Mouse (Mus musculus): Measurements from ENCODE around the gene Suco. TPM values are rescaled to one million over a fixed set of nuclear protein-coding genes. Genes with fewer than 3 reads are reported as not detected.
A peak's percentile ranks its signal among the peaks of the same experiment; 100 is the strongest.

Suco gene
- total and polyA plus RNA-seq, 3 experiments, result 2.0 to 90.6 (median 58.9) TPM

- ATAC-seq (ENCODE audit: extremely low read depth, insufficient number of reproducible peaks, low FRiP score, poor library complexity, severe bottlenecking), result peak; percentile 42; the same call in 1 of the 2 replicates
- DNase-seq (ENCODE audit: low spot score), result no peak
- no peaks in the 10 kb centered on the region for H3K36me3 ChIP-seq (replicated peaks)
- no peaks in the 10 kb centered on the region for H3K27me3 ChIP-seq (ENCODE audit: insufficient read depth, low read length)
- TF ChIP-seq GATA1 (IDR thresholded peaks at IDR 0.05; ENCODE audit: borderline replicate concordance, low read length) (no peak), POLR2AphosphoS5 (IDR thresholded peaks at IDR 0.05; ENCODE audit: insufficient replicate concordance, low read depth, low read length) (no peak), GATA2 (IDR thresholded peaks at IDR 0.05; ENCODE audit: borderline replicate concordance, low read depth, low read length) (no peak), CTCF (IDR thresholded peaks at IDR 0.05; ENCODE audit: low read depth, low read length) (no peak), TAL1 (conservative IDR thresholded peaks at IDR 0.05; ENCODE audit: low read depth, low read length) (no peak)
- H3K9me3 ChIP-seq (replicated peaks), result no peaks in the 10 kb centered on the region
- no peak overlapping the region for H3K4me3 ChIP-seq (ENCODE audit: low read depth, low read length)
- H3K4me1 ChIP-seq (ENCODE audit: insufficient read depth, low read depth, low read length), result peaks cover 47% of the 10 kb centered on the region
These were observed 19.6 kb upstream of the Suco start for GRCm38 (mm10) chr1:161896130-161896529.

GRCm38 (mm10) chr1:161895014-161895413 lies 18.5 kb upstream of the Suco start:
- Histone ChIP-seq H3K4me1 (ENCODE audit: insufficient read depth, low read depth, low read length) (peaks cover 47% of the 10 kb centered on the region), H3K27me3 (ENCODE audit: insufficient read depth, low read length) (no peaks in the 10 kb centered on the region), H3K9me3 (replicated peaks) (no peaks in the 10 kb centered on the region), H3K4me3 (ENCODE audit: low read depth, low read length) (no peak overlapping the region), H3K36me3 (replicated peaks) (no peaks in the 10 kb centered on the region)
- ATAC-seq (ENCODE audit: extremely low read depth, insufficient number of reproducible peaks, low FRiP score, poor library complexity, severe bottlenecking) (no peak), DNase-seq (ENCODE audit: low spot score) (no peak)
- no peak for TF ChIP-seq TAL1 (conservative IDR thresholded peaks at IDR 0.05; ENCODE audit: low read depth, low read length)
- no peak for TF ChIP-seq POLR2AphosphoS5 (IDR thresholded peaks at IDR 0.05; ENCODE audit: insufficient replicate concordance, low read depth, low read length)
- no peak for TF ChIP-seq CTCF (IDR thresholded peaks at IDR 0.05; ENCODE audit: low read depth, low read length)
- TF ChIP-seq GATA1 (IDR thresholded peaks at IDR 0.05; ENCODE audit: borderline replicate concordance, low read length), result no peak
- TF ChIP-seq GATA2 (IDR thresholded peaks at IDR 0.05; ENCODE audit: borderline replicate concordance, low read depth, low read length), result no peak

GRCm38 (mm10) chr1:161894553-161894952 lies 18.1 kb upstream of the Suco start:
- no peaks in the 10 kb centered on the region for H3K9me3 ChIP-seq (replicated peaks)
- no peaks in the 10 kb centered on the region for H3K36me3 ChIP-seq (replicated peaks)
- H3K4me1 ChIP-seq (ENCODE audit: insufficient read depth, low read depth, low read length), result peaks cover 46% of the 10 kb centered on the region
- H3K4me3 ChIP-seq (ENCODE audit: low read depth, low read length), result no peak overlapping the region; the same call in 1 of the 2 replicates
- no peaks in the 10 kb centered on the region for H3K27me3 ChIP-seq (ENCODE audit: insufficient read depth, low read length)
- peak; percentile 94 for TF ChIP-seq TAL1 (conservative IDR thresholded peaks at IDR 0.05; ENCODE audit: low read depth, low read length)
- TF ChIP-seq GATA2 (IDR thresholded peaks at IDR 0.05; ENCODE audit: borderline replicate concordance, low read depth, low read length), result no peak
- DNase-seq (ENCODE audit: low spot score), result peak; percentile 66
- peak; percentile 93 for ATAC-seq (ENCODE audit: extremely low read depth, insufficient number of reproducible peaks, low FRiP score, poor library complexity, severe bottlenecking)

- peaks cover 47% of the 10 kb centered on the region for H3K4me1 ChIP-seq (ENCODE audit: insufficient read depth, low read depth, low read length)
- peak overlapping the region; percentile 38; the same call in 1 of the 2 replicates for H3K4me3 ChIP-seq (ENCODE audit: low read depth, low read length)
These were observed 17.6 kb upstream of the Suco start for GRCm38 (mm10) chr1:161894126-161894525.

GRCm38 (mm10) chr1:161888823-161889222 lies 12.3 kb upstream of the Suco start:
- no peaks in the 10 kb centered on the region for H3K27me3 ChIP-seq (ENCODE audit: insufficient read depth, low read length)
- H3K9me3 ChIP-seq (replicated peaks), result no peaks in the 10 kb centered on the region
- ATAC-seq (ENCODE audit: extremely low read depth, insufficient number of reproducible peaks, low FRiP score, poor library complexity, severe bottlenecking) (no peak), DNase-seq (ENCODE audit: low spot score) (no peak)
- TF ChIP-seq TAL1 (conservative IDR thresholded peaks at IDR 0.05; ENCODE audit: low read depth, low read length) (no peak), POLR2AphosphoS5 (IDR thresholded peaks at IDR 0.05; ENCODE audit: insufficient replicate concordance, low read depth, low read length) (no peak), GATA2 (IDR thresholded peaks at IDR 0.05; ENCODE audit: borderline replicate concordance, low read depth, low read length) (no peak), CTCF (IDR thresholded peaks at IDR 0.05; ENCODE audit: low read depth, low read length) (no peak), GATA1 (IDR thresholded peaks at IDR 0.05; ENCODE audit: borderline replicate concordance, low read length) (no peak)
- no peaks in the 10 kb centered on the region for H3K36me3 ChIP-seq (replicated peaks)
- H3K4me1 ChIP-seq (ENCODE audit: insufficient read depth, low read depth, low read length), result peaks cover 58% of the 10 kb centered on the region
- no peak overlapping the region for H3K4me3 ChIP-seq (ENCODE audit: low read depth, low read length)

More at GRCm38 (mm10) chr1:161894126-161894525, 17.6 kb upstream of the Suco start:
- no peak for TF ChIP-seq POLR2AphosphoS5 (IDR thresholded peaks at IDR 0.05; ENCODE audit: insufficient replicate concordance, low read depth, low read length)
- no peak for TF ChIP-seq GATA2 (IDR thresholded peaks at IDR 0.05; ENCODE audit: borderline replicate concordance, low read depth, low read length)
- TF ChIP-seq TAL1 (conservative IDR thresholded peaks at IDR 0.05; ENCODE audit: low read depth, low read length), result no peak
- TF ChIP-seq GATA1 (IDR thresholded peaks at IDR 0.05; ENCODE audit: borderline replicate concordance, low read length), result no peak
- no peak for TF ChIP-seq CTCF (IDR thresholded peaks at IDR 0.05; ENCODE audit: low read depth, low read length)
- Histone ChIP-seq H3K36me3 (replicated peaks) (no peaks in the 10 kb centered on the region), H3K27me3 (ENCODE audit: insufficient read depth, low read length) (no peaks in the 10 kb centered on the region), H3K9me3 (replicated peaks) (no peaks in the 10 kb centered on the region)
- ATAC-seq (ENCODE audit: extremely low read depth, insufficient number of reproducible peaks, low FRiP score, poor library complexity, severe bottlenecking), result peak; percentile 32
- DNase-seq (ENCODE audit: low spot score), result no peak

- H3K4me3 ChIP-seq (ENCODE audit: low read depth, low read length), result no peak overlapping the region; the same call in 1 of the 2 replicates
- TF ChIP-seq GATA1 (IDR thresholded peaks at IDR 0.05; ENCODE audit: borderline replicate concordance, low read length) (no peak), TAL1 (conservative IDR thresholded peaks at IDR 0.05; ENCODE audit: low read depth, low read length) (0 out of 2 replicates have a peak, but pooled peaks have one; percentile 9)
- ATAC-seq (ENCODE audit: extremely low read depth, insufficient number of reproducible peaks, low FRiP score, poor library complexity, severe bottlenecking) (peak; percentile 76), DNase-seq (ENCODE audit: low spot score) (peak; percentile 7)
- H3K9me3 ChIP-seq (replicated peaks), result no peaks in the 10 kb centered on the region
- no peaks in the 10 kb centered on the region for H3K36me3 ChIP-seq (replicated peaks)
- H3K27me3 ChIP-seq (ENCODE audit: insufficient read depth, low read length), result no peaks in the 10 kb centered on the region
- peaks cover 48% of the 10 kb centered on the region for H3K4me1 ChIP-seq (ENCODE audit: insufficient read depth, low read depth, low read length)
These were observed 11.3 kb upstream of the Suco start for GRCm38 (mm10) chr1:161887679-161888260.
